Mouse (Mus musculus) heart, postnatal 0 days (tissue): ENCODE measurements at regions not wholly inside any gene's neighbourhood (a gene's known extent, or its start where the extent isn't known, plus 50 kb on each side); places are given as distances from the start of the nearest gene placed in this dataset.
A peak's percentile ranks its signal among the peaks of the same experiment; 100 is the strongest.

Experiments used
- ATAC-seq: fragments of 200-750 bp; cut with Nextera tagmentation; 2 replicates; pipeline ENCODE4 v1.8.0; 2017; ENCODE audit warnings: low read depth, moderate number of reproducible peaks, moderate library complexity; ENCODE audit not compliant: insufficient read depth
- DNase-seq: peaks from one replicate; pipeline ENCODE4 v3.0.0-alpha.2; 2016; ENCODE audit warnings: low spot score
- H3K27ac ChIP-seq: fragments of 300-500 bp; sonication (generic); 2 replicates; pipeline ENCODE4 v1.5.1; 2014; ENCODE audit warnings: low read depth, mild to moderate bottlenecking
- H3K27me3 ChIP-seq: fragments of 300-500 bp; sonication (generic); 2 replicates; pipeline ENCODE4 v1.6.1; 2014; ENCODE audit warnings: low read length, mixed read lengths; ENCODE audit not compliant: control insufficient read depth, insufficient read depth
- H3K36me3 ChIP-seq: fragments of 300-500 bp; sonication (generic); replicated peaks from 2 replicates; pipeline ENCODE4 v1.6.1; 2014; ENCODE audit warnings: low read length, mixed read lengths; ENCODE audit not compliant: control insufficient read depth, insufficient read depth
- H3K4me1 ChIP-seq: fragments of 300-500 bp; sonication (generic); 2 replicates; pipeline ENCODE4 v1.6.1; 2014; ENCODE audit warnings: antibody characterized with exemption; ENCODE audit not compliant: control insufficient read depth, insufficient read depth
- H3K4me2 ChIP-seq: fragments of 300-500 bp; sonication (generic); 2 replicates; pipeline ENCODE4 v1.6.1; 2014; ENCODE audit warnings: low read depth, mild to moderate bottlenecking, low read length, moderate library complexity
- H3K4me3 ChIP-seq: fragments of 300-500 bp; sonication (generic); 2 replicates; pipeline ENCODE4 v1.5.1; 2014; ENCODE audit warnings: low read depth, low read length
- H3K9ac ChIP-seq: fragments of 300-500 bp; sonication (generic); replicated peaks from 2 replicates; pipeline ENCODE4 v1.6.1; 2014; ENCODE audit warnings: low read depth, low read length, mixed read lengths
- H3K9me3 ChIP-seq: fragments of 300-500 bp; sonication (generic); replicated peaks from 2 replicates; pipeline ENCODE4 v1.6.1; 2016; ENCODE audit warnings: low read length; ENCODE audit not compliant: control insufficient read depth
- CTCF ChIP-seq: IDR thresholded peaks from 2 replicates; pipeline ENCODE4 v1.5.1; 2016; ENCODE audit warnings: antibody characterized with exemption, control low read depth, low read depth
- EP300 ChIP-seq: IDR thresholded peaks from 2 replicates; pipeline ENCODE4 v1.6.1; 2016; ENCODE audit warnings: antibody characterized with exemption, low read depth
- WGBS: fragments of 180-500 bp; shearing (Covaris S2); extraction: QIAGEN DNeasy Blood & Tissue Kit; methylation state at CpG from one replicate; pipeline ENCODE4 v1.1.7; 2014; 5-methylcytosine and 5-hydroxymethylcytosine counted together

DNA sequence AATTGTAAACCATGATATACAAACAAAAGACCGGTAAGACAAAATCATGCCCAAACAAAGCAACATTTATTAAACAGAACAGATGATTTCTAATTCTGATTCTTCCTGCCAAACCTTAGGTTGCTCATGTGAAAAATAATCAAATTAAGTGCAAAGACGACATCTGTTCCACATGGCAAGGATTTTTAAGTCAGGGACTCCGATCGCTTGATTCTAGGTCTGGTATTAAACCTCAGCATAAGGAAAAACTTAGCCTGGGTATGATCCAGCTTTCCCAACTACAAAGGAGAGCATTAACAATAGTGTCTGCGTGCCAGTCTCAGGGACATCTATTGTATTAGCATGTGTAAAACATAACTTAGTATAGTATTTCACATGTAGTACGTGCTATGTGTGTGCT is 181.8 kb upstream of the Rnpc3 start:
- Histone ChIP-seq H3K4me1 (no peaks in the 10 kb centered on the region), H3K27ac (no peak overlapping the region), H3K4me3 (no peak overlapping the region), H3K36me3 (no peaks in the 10 kb centered on the region), H3K27me3 (no peaks in the 10 kb centered on the region), H3K4me2 (no peak overlapping the region), H3K9me3 (no peaks in the 10 kb centered on the region), H3K9ac (no peak overlapping the region)
- no peak for ATAC-seq
- no peak for DNase-seq
- 85% methylated on average over 6 of the region's 6 CpGs for WGBS
- TF ChIP-seq EP300 (no peak), CTCF (no peak)

GRCm38 (mm10) chr3:113859421-113859820 is 170.9 kb upstream of the Col11a1 start:
- ATAC-seq (no peak), DNase-seq (no peak)
- Histone ChIP-seq H3K9me3 (no peaks in the 10 kb centered on the region; the same call in 1 of the 2 replicates), H3K4me1 (no peaks in the 10 kb centered on the region), H3K4me3 (no peak overlapping the region), H3K27ac (no peak overlapping the region), H3K27me3 (no peaks in the 10 kb centered on the region), H3K9ac (no peak overlapping the region), H3K4me2 (no peak overlapping the region), H3K36me3 (no peaks in the 10 kb centered on the region)
- no peak for TF ChIP-seq CTCF
- WGBS = 28% methylated on average over 1 of the region's 1 CpGs

GRCm38 (mm10) chr3:113860005-113860404 is 170.3 kb upstream of the Col11a1 start:
- no peak for TF ChIP-seq CTCF
- Histone ChIP-seq H3K9ac (no peak overlapping the region), H3K4me3 (no peak overlapping the region), H3K4me1 (no peaks in the 10 kb centered on the region), H3K4me2 (no peak overlapping the region), H3K27ac (no peak overlapping the region), H3K9me3 (no peaks in the 10 kb centered on the region), H3K27me3 (no peaks in the 10 kb centered on the region), H3K36me3 (no peaks in the 10 kb centered on the region)
- DNase-seq (no peak), ATAC-seq (no peak)
- 71% methylated on average over 5 of the region's 5 CpGs for WGBS

GRCm38 (mm10) chr3:113860426-113860825 is 169.9 kb upstream of the Col11a1 start:
- Histone ChIP-seq H3K36me3 (no peaks in the 10 kb centered on the region), H3K4me2 (no peak overlapping the region), H3K9me3 (no peaks in the 10 kb centered on the region), H3K27me3 (no peaks in the 10 kb centered on the region), H3K4me1 (no peaks in the 10 kb centered on the region), H3K27ac (no peak overlapping the region), H3K4me3 (no peak overlapping the region), H3K9ac (no peak overlapping the region)
- TF ChIP-seq EP300 (no peak), CTCF (no peak)
- ATAC-seq (no peak), DNase-seq (no peak)

- H3K4me2 ChIP-seq = no peak overlapping the region
- H3K9me3 ChIP-seq = no peaks in the 10 kb centered on the region
- peaks cover 5% of the 10 kb centered on the region for H3K4me1 ChIP-seq
- peak; percentile 41 for DNase-seq
- no peaks in the 10 kb centered on the region for H3K36me3 ChIP-seq
- TF ChIP-seq CTCF (no peak), EP300 (no peak)
- no peak overlapping the region for H3K9ac ChIP-seq
- 23% methylated on average over 4 of the region's 4 CpGs for WGBS
- no peaks in the 10 kb centered on the region for H3K27me3 ChIP-seq
- ATAC-seq = peak; percentile 62
- no peak overlapping the region for H3K4me3 ChIP-seq
- H3K27ac ChIP-seq = no peak overlapping the region
These were observed 157.1 kb upstream of the Col11a1 start for GRCm38 (mm10) chr3:113873226-113873625.

DNA sequence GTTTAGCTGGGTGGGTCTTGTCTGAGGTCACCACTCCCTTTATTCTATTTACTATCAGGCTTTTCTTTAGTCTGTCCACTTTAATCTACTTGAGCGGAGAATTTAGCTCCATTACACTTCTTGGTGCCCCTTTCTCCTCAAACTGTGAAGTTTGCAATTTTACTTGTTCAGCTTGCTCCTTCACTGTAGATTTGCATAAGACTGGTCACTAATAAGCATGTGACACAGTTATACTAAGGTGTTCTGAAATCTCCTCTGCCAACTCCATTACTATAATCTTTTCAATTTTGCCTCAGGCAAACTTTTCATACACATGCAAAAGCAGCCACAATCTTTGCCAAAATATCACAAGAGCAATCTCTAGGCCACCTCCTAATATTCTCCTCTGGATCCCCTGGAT is 125.2 kb upstream of the Col11a1 start:
- Histone ChIP-seq H3K27me3 (no peaks in the 10 kb centered on the region), H3K4me1 (no peaks in the 10 kb centered on the region), H3K27ac (no peak overlapping the region), H3K9ac (no peak overlapping the region), H3K4me2 (no peak overlapping the region), H3K4me3 (no peak overlapping the region), H3K9me3 (no peaks in the 10 kb centered on the region), H3K36me3 (no peaks in the 10 kb centered on the region)
- 91% methylated on average over 1 of the region's 1 CpGs for WGBS
- TF ChIP-seq EP300 = no peak
- no peak for TF ChIP-seq CTCF
- no peak for DNase-seq
- ATAC-seq = no peak
